Mouse (Mus musculus) fat pad, adult 2 months (tissue): ENCODE measurements at regions not wholly inside any gene's neighbourhood (a gene's known extent, or its start where the extent isn't known, plus 50 kb on each side); places are given as distances from the start of the nearest gene placed in this dataset.

Experiments
- DNase-seq: peaks from one replicate; pipeline ENCODE4 v3.0.0-alpha.2; 2011; ENCODE audit warnings: low read depth, low spot score; ENCODE audit errors: extremely low read depth

DNA sequence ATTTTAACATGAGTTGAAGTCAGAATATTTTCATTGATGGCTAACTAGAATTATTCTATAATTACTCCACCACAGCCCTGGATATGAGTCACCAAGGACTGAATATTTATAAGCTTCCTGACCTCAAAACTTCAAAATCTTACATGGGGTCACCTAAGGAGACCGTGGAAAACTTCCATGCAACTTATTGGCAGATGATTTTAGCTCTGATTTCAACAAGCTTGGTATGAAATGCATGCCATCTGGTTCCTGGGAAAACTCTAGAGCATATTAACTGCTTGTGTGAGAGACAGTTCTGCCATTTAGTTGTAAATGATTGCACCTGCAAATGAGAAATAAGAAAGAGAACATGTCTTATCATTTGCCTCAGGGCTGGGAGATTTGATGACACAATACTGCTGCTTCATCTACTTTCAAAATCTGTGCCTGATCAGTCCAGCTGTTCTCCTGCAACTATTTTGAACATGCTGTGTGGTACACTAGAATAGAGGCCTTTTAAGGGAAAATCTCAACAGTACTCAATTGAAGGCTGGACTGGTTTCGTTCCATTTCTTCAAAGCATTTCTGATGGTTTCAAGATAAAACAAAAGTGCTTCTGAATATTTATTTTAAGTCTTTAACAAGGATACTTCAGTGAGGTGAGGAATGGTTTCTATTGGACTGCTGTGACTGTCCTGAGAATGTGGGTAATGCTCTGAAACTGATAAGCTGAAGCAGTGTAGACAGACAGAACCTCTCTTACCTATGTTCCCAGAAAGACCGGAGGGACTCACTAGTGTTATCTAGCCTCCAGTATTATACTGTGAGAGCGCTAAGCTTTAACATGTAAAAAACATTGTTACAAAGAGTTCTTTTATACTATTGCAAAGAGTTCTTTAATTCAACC lies 513.8 kb upstream of the Nr5a2 start:
- DNase-seq: no peak

DNA sequence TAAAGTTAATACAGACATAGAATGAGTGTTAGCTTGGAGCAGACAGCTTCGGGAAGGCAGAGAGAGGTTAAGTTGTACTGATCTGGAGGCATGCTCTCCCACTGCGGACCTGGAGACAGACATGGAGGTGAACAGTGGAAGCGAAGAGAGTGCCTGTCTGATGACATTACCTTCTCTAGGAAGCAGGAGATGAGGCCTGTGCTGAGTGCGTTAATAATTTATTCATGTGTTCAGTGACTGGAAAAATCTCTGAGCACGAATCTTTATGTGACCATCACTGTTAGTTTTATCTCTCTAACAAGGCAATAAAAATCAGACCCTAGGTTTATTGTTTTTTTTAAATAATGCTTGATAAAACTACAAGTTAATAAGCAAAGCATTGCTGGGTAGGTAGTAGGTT lies 504.7 kb upstream of the Nr5a2 start:
- DNase-seq: no peak

DNA sequence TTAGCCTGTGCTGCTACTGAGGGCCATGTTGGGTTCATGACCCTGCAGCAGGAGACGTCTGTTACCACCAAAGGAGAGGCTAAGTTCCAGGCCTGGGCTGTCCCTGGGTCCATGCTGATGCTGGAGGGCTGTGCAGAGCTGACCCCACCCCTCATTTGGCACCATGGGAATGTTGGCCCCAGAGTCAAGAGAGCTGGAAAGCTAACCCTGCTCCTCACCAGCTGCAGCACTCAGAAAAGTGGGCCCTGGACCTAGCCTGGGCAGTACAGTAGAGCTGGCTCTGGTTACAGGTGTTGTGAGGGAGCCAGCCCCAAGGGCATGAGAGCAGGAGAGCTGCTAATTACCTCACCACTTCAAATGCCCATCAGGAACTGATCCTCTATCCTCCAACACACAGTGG lies 500.9 kb upstream of the Nr5a2 start:
- no peak for DNase-seq

DNA sequence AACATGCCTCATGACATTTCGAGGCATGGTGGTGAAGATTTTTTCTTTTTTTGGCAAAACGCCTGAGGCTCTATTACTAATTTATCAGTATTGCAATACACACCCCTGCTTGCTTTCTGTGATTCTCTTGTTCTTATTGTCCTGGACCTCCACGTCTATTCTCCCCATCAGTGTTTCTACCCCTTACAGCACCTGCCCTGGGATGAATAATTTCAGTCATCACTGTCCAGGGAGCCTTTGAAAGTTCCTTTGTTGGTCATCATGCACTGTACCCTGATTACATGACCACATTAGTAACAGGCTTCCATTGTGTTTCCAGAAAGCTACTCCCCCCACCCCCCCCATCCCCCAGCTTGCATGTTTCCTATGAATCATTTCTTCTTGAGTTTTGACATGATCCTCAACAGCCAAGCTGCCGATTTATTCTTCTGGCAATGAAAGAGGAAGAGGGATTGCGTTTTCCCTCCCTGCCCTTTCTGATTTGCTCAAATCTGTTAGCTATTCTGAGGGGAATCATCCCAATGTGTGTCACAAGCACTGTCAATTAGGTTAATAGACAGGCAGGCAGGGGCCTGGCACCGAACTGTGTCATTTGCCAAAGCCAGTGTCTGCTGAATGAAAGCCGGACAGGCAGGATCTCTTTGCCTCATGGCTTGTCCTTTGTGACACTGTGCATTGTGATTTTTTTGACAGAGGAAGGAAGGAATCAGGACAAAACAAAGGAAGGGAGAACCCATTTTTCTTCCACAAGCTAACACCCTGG lies 493.4 kb upstream of the Nr5a2 start:
- no peak for DNase-seq

DNA sequence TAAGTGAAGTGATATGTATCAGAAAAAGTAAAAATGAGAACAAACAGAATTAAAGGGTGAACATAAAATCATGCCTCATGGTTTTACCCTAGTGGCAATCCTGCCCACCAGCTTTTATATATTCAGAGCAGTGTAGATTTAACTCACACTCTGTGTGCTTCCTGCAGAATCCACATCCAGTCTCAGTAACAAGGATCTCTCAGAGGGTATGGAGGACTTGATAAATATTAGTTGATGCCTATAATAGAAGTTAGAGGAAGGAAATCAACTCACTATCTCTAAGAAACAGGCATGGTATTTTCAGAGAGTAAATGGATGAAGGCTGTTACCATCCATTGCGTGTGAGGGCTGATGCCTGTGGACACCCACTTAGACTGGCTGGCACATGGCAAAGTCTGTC lies 492.5 kb upstream of the Nr5a2 start:
- no peak for DNase-seq

DNA sequence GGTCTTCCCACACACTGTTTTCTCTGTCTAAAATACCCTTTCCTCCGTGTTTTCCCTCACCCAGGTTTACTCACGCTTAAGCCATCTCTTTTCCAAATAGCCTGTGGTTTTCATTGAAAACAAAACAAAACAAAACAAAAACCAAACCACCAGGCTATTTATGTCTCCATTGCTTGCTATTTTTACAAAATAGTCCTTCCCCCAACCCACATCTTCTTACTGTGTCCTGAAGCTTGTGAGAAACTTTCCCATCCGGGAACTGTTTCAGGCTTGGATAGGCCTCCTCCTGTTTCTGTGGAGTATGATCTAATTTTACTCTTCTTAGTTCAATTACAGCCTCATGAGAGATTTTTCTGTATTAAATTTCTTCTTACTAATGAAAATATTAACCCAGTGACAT lies 486.2 kb upstream of the Nr5a2 start:
- no peak for DNase-seq

DNA sequence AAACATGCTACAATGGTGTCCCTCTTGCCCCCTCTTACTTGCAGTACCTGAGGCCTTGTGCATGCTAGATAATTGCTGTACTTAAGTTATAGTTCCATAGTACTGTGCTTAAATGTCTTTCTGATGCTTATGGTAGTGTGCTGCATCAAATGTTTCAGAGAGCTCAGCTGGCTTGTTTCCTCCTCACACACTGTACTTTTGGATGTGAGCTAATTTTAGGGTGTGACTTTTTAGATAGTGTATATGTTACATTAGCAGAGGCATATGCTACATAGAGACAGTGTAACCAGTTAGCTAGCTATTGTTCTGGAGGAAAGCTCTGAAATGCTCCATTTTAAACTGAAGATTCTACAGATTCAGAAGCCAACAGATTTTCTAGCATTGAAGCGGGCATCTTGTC lies 467.9 kb upstream of the Nr5a2 start:
- DNase-seq: no peak

DNA sequence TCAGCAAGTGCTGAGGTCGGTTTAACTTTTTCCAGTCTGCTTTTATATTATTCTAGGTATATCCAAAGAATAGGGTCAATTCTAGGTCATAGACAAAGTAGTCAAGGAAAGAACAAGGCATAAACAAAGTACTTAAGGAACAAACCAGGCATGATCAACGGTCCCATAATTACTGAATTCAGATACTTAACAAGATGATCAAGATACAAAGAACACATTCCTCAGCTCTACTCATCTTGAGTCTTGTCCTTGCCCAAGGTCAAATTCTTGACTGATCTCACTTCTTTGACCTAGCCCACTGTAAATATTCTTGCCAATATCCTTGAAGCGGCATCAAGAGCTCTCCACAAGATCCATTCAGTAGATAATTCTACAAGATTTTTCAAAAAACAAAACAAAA lies 458.1 kb upstream of the Nr5a2 start:
- DNase-seq: no peak

DNA sequence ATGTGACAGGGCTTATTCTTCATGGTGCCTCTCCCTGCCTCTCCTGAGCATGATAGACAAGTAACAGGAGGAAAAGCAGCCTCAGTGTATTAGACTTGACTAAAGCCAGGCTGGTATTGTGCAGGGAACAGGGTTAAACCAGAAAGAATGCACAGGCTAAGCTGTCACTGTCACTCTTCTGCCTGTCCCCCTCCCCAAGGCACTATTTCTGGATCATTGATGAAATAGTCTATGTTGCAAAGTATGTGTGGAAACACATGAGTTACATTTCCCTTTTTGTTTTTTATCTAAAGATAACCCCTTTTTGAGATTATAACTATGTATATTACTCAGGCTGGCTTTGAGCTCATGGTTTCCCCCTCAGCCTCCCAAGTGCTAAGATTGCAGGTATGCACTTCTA lies 436.5 kb upstream of the Nr5a2 start:
- DNase-seq: no peak

DNA sequence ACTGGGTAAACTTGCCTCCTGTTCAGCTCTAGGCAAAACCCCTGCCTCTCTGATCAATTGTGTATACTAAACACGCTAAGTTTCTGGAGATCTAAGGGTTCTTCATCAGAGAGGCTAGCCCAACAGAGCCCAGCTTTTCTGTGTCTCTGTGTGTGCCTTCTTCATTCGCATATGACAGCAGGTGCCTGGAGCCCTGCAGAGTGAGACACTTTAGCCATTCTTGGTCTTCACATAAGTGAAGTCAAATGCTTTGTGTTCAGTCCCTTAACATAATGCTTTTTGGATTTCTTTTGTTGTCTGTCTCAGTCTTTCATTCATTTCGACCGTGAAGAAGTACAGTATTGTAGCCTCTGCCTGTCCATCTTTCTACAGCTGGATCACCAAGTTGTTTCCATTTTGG lies 427.3 kb upstream of the Nr5a2 start:
- DNase-seq: no peak

DNA sequence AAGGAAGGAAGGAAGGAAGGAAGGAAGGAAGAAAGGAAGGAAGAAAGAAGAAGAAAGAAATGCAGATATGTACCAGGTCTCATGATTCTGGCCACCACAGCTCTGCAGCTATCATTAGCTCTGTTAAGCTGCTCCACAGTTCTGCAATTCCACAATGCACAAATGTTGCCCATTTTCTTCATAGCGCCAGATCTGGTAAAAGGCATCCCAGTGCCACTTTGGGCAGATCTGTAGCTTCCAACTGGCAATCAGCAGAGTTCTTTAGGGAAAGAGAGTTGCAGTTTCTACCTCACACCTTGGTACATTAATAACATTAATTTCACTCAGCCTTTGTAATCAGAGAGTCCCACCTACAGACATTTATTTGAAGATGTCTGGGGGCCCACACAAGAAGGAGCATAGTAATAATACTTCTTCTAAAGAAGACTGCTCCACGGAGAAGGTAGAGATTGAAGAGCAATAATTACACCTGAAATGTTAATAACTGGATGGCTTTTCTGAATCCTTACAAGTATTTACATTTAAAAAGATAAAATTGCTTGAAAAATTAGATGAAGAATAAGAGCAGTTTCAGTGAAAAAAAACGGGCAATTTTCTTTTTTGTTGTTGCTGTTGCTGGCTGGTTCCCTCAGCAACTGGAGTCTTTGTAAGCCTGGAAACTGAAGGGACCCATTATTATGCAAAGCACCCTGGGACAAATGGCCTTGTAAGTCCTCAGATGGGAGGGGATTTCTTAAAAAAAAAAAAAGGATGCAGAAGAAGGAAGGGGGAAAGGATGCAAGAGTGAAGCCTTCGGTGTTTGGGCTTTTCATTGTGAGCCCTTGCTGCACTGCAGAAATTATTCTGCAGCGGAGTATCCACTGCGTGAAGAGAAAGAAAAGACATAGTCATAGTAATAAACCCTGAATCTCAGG lies 418.1 kb upstream of the Nr5a2 start:
- no peak for DNase-seq

DNA sequence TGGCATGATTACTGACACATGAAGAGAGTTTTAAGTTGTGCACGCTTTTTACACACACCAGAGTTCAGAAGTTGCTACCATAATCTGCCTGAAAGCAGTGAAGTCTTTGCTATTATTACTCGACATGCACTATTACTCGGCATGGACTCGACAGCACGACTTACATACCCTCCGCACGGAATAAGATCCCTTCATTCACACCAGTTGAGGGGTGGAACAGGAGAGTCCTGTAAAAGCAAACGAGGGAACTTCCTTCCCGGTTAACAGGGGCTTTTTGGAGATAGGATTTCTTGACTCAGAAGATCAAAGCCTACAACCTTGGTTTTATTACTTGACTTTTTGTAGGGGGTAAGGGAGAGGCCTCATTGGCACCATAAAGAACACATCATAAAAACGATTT lies 416.4 kb upstream of the Nr5a2 start:
- DNase-seq: no peak

DNA sequence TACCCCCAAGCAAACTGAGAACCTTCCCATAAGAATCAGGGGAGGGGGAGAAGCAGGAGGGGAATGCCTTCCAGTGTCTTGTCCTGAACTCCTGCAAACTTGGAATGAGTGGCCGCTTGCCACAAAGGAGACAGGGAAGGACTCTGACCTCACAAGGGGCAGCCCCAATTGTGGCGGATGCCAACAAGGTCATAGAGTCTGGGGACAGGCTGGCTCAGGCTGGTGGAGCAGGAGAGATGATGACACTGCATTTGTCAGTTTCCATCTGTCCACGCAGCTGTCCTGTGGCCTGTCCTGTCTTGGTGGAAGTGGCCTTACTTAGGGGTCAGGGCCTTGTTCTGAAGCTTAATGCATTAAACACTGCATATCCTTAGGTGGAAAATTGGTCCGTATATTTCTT lies 414.4 kb upstream of the Nr5a2 start:
- DNase-seq: no peak

DNA sequence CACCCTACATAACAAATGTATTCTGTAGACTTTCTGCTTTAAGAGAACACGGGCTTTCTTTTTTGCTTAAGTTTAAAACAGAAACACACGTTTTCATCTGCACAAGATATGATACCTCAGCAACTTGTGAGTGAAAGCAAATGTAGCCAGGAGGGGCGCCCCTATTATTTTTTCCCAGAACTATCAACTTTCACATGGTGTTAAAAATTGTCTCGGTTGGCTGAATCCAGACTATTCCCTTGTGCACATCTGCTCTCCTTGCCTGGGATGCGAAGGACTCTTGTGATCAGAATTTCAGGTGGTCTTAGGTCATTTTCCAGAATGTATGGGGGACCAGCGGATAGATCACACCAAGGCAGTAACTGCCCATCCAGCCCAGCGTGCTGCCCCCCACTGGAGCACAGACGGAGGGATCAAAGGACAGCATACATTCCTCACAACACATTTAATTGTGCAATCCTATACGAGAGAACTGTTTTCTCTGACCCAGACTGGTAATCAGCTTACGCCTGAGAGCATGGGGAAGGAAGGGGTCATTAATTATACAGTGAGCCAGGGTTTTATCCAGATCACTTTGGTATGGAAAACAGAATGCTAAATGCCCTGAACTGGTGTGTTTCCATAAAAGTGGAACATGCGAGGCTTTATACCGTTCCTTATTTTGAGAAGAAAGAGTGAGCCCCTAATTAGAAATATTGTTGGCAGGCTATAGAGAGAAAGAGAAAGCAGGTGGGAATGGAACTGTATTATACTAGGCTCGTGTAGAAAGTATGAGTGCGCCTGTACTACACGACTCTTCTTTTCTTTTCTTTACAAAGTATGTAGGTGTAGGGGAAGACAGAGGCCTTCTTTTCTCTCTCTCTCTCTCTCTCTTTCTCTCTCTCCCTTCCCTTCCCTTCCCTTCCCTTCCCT lies 413.5 kb upstream of the Nr5a2 start:
- no peak for DNase-seq

DNA sequence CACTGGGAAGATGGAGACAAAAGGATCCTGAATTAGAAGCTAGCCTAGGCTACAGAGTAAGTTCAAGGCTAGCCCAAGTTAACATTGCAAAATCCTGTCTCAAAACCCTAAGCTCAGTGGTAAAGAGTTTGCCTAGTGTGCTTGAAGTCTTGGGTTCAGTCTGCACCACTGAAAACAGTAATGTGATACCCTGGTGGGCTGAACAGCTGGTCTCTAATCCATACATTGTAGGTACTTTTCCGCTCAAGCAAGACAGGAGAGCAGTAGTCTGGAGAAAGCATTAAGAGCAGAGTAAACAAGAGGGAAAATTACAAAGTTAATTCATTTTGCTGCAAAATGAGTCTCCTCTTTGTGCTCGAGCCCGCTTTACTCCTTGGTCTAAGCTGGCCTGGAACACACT lies 412.0 kb upstream of the Nr5a2 start:
- no peak for DNase-seq

DNA sequence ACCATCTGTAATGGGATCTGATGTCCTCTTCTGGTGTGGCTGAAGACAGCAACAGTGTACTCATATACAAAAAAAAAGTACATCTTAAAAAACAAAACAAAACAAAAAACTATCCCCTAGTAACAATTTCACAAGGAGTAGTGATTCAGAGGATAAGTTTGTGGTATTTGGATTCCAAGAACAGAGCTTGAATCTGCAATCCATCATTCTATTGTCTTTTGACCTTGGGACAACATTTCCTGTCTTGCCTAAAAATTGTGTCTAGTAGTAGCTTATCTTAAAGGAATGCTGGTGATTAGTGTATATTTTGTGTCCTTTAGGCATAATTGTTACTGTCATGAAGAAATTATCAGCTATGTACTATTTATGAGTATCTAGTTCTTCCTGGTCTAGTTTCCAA lies 404.1 kb upstream of the Nr5a2 start:
- no peak for DNase-seq

DNA sequence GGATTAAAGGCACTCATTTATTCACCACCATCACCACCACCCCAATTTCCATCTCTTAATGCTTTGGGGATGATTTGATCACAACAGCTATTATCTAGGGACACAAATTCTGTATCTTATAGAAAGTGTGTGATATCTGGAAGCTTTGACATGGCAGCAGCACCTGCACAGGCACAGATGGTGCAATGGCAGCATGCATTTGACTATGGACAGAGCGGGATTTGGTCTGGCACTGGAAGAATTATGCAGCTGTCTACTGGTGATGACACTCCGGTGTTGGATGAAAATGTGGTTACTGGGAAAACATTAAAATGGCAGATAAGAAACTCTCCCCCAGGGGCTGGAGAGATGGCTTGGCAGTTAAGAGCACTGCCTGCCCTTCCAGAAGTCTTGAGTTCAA lies 403.7 kb upstream of the Nr5a2 start:
- DNase-seq: no peak

DNA sequence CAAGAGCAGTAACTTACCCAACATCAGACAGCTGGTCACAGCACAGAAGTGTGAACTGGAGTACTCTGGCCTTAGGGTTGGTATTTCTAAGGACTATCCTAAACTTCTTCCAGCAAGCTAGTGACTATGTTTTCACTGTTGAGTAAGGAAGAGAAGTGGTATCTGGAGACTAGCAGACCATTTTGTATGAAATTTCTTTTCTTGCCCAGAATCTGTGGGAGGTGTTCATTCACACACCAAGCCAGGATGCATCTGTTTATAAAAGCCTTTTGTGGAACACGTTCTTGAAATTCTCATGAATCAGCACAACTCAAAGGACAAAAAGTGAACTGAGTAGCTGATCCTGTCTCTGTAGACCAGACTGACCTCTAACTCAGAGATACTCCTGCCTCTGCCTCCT lies 403.3 kb upstream of the Nr5a2 start:
- DNase-seq: no peak

DNA sequence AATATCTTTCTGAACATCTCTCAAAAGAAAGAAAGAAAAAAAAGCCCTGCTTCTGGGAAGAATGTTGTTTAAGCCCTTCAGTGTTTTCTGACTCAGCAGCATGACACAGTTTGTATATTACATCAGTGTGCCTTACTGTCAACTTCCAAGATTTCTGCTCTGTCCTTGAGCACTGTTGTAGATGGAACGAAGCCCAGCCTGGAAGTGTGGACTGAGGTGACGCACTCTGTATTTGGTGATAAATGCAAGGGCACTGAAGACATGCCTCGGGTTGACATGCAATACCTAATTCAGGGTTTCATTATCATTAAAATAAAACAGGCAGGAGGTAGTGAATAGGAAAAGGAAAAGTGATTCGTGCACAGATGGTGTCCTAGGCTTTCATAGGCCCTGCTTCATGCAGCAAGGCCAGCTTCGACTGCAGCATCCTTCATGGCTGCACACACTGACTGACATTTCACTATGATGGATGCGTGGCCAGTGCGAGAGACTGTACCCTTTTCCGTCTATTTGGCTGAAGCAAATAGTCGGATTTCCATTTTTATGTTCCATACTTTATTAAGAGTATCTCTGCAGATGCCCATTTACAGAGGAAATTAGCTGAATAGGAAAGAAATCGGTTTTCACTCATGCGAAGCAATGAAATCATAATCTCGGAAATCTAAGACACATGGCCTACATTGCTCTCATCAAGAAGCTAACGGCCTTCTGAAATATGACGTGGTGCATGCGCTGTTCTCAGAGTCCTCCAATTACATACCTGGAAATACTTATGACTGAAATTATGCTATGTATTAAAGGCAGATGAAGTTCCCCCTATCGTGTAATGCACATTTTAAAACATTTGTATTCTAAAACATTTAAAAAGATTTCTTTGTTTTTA lies 400.7 kb upstream of the Nr5a2 start:
- no peak for DNase-seq
